Mouse (Mus musculus) megakaryocyte, embryonic 14.5 days (primary cell): ENCODE measurements around the gene Olfr239.
"Not testable (repeated sequence)": the region's sequence is repeated elsewhere in the genome, so short reads cannot be mapped to it uniquely, and the experiment has no call there.

ENCODE experiments used
- FLI1 ChIP-seq: IDR thresholded peaks from 2 replicates; pipeline ENCODE4 v1.6.1; 2012; ENCODE audit warnings: low read length, inconsistent platforms, mixed read lengths
- GATA1 ChIP-seq: IDR thresholded peaks from 3 replicates; pipeline ENCODE4 v1.6.1; 2012; ENCODE audit warnings: mixed read lengths, low read length, inconsistent platforms, borderline replicate concordance

DNA sequence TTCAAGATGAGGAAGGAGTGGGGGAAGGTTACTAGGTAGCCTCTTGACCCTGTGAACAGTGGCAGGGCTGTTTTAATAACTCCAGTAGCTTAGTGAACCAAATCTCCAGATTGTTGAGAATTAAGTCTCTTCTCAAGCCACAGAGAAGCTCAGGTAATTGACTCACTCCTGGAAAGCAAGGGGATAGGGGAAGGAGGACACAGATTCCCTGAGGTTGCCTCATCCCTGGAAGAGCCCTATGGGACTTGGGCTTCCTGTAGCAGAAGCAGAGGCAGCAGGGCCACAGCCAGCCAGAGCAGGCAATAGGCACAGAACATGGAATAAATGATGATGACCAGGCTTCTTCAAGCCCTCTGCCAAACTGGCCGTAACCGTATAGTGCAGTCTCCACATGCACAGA, at the start of gene Olfr239:
- not testable (repeated sequence) for TF ChIP-seq GATA1, FLI1
